In genomic region chr3:50386561-50387221, GRCm38 (mm10) we compare ENCODE assay signal across 12 mouse cellular contexts. TPM values are rescaled to one million over a fixed set of nuclear protein-coding genes. Genes with fewer than 3 reads are reported as not detected.
DNase-seq lines count a peak whose midpoint lies in the region; ATAC-seq and TF ChIP-seq lines count a peak whose summit lies in the region.
"Had no signal": no experiment of that assay in that cellular context is flagged by ENCODE, and none has a peak within 500 bp of the region (broad histone marks: within the 10 kb centered on the region; RNA-seq: fewer than 3 reads in every experiment).

No protein-coding gene starts in this region.

- no peak overlapping the region for H3K9ac ChIP-seq in embryonic facial prominence, embryonic 14.5 days (ENCODE audit: low read depth, low read length)
- H3K9ac ChIP-seq in hindbrain, postnatal 0 days (replicated peaks; ENCODE audit: low read length): no peak overlapping the region
- no peak overlapping the region for H3K9ac ChIP-seq in midbrain, postnatal 0 days (replicated peaks; ENCODE audit: low read length, poor library complexity, severe bottlenecking)

- H3K27ac ChIP-seq in embryonic facial prominence, embryonic 14.5 days (replicated peaks; ENCODE audit: low read depth, low read length): no peak overlapping the region
- no peak overlapping the region for H3K27ac ChIP-seq in hindbrain, postnatal 0 days
- H3K27ac ChIP-seq in midbrain, postnatal 0 days (ENCODE audit: low read depth, low read length): no peak overlapping the region; the same call in 1 of the 2 replicates

- H3K4me2 ChIP-seq in embryonic facial prominence, embryonic 14.5 days (ENCODE audit: low read depth, low read length): no peak overlapping the region
- no peak overlapping the region for H3K4me2 ChIP-seq in hindbrain, postnatal 0 days (ENCODE audit: low read depth, low read length)
- no peak overlapping the region for H3K4me2 ChIP-seq in midbrain, postnatal 0 days (ENCODE audit: low read depth, low read length, poor library complexity, severe bottlenecking)

- no peaks in the 10 kb centered on the region for H3K36me3 ChIP-seq in embryonic facial prominence, embryonic 14.5 days (ENCODE audit: control insufficient read depth, insufficient read depth, low read length)
- no peaks in the 10 kb centered on the region for H3K36me3 ChIP-seq in hindbrain, postnatal 0 days (ENCODE audit: insufficient read depth, low read length)
- no peaks in the 10 kb centered on the region for H3K36me3 ChIP-seq in midbrain, postnatal 0 days (ENCODE audit: insufficient read depth, low read length)
- H3K36me3 ChIP-seq: G1E had no signal

- peak; percentile 5 to 28 for DNase-seq in adrenal gland, postnatal 36 days
- no peak for DNase-seq in adrenal gland, postnatal 4 days (ENCODE audit: low spot score in 2 of 2)
- peak; percentile 70 for DNase-seq in embryonic facial prominence, embryonic 14.5 days (ENCODE audit: low spot score)
- DNase-seq in hindbrain, postnatal 0 days (ENCODE audit: low spot score): peak; percentile 37
- DNase-seq in midbrain, postnatal 0 days (ENCODE audit: low spot score): peak; percentile 42
- no peak for DNase-seq in heart, adult 8-10 months (ENCODE audit: low spot score)
- no peak for DNase-seq in testis, postnatal 14 days (ENCODE audit: low spot score)
- no peak for DNase-seq in thymus, postnatal 36 days
- DNase-seq: cerebellum, adult 8-10 months; kidney, postnatal 4 days; lung, adult 18-20 months had no signal

- no peak for TF ChIP-seq CTCF in hindbrain, postnatal 0 days (IDR thresholded peaks at IDR 0.05; ENCODE audit: low read depth)
- no peak for TF ChIP-seq CTCF in midbrain, postnatal 0 days (IDR thresholded peaks at IDR 0.05)

- no peaks in the 10 kb centered on the region for H3K27me3 ChIP-seq in embryonic facial prominence, embryonic 14.5 days (replicated peaks; ENCODE audit: control insufficient read depth, insufficient read depth, low read length)
- H3K27me3 ChIP-seq in hindbrain, postnatal 0 days (ENCODE audit: insufficient read depth, low read length): no peaks in the 10 kb centered on the region
- H3K27me3 ChIP-seq in midbrain, postnatal 0 days (ENCODE audit: insufficient read depth, low read length): no peaks in the 10 kb centered on the region

- WGBS in embryonic facial prominence, embryonic 14.5 days: 67% methylated on average over 5 of the region's 5 CpGs
- 67% methylated on average over 5 of the region's 5 CpGs for WGBS in hindbrain, postnatal 0 days
- WGBS in midbrain, postnatal 0 days: 71% methylated on average over 5 of the region's 5 CpGs

- no peak overlapping the region for H3K4me3 ChIP-seq in embryonic facial prominence, embryonic 14.5 days (ENCODE audit: low read depth, low read length)
- H3K4me3 ChIP-seq in hindbrain, postnatal 0 days (ENCODE audit: low read length): no peak overlapping the region
- no peak overlapping the region for H3K4me3 ChIP-seq in midbrain, postnatal 0 days (ENCODE audit: low read depth, low read length)

- peaks cover 6% of the 10 kb centered on the region; the same call in 1 of the 2 replicates for H3K4me1 ChIP-seq in embryonic facial prominence, embryonic 14.5 days (ENCODE audit: control insufficient read depth, insufficient read depth, low read length)
- H3K4me1 ChIP-seq in hindbrain, postnatal 0 days (ENCODE audit: insufficient read depth, low read length): no peaks in the 10 kb centered on the region; the same call in 1 of the 2 replicates
- H3K4me1 ChIP-seq in midbrain, postnatal 0 days (ENCODE audit: insufficient read depth, low read length): no peaks in the 10 kb centered on the region; the same call in 1 of the 2 replicates

- 0 out of 2 replicates have a peak, but pooled peaks have one; percentile 49 for ATAC-seq in embryonic facial prominence, embryonic 14.5 days (ENCODE audit: low read depth)
- ATAC-seq in hindbrain, postnatal 0 days: 0 out of 2 replicates have a peak, but pooled peaks have one; percentile 27
- ATAC-seq in midbrain, postnatal 0 days (ENCODE audit: low FRiP score): no peak

- H3K9me3 ChIP-seq in embryonic facial prominence, embryonic 14.5 days (ENCODE audit: control insufficient read depth, low read length): peaks cover 8% of the 10 kb centered on the region; the same call in 1 of the 2 replicates
- peaks cover 9% of the 10 kb centered on the region for H3K9me3 ChIP-seq in hindbrain, postnatal 0 days (ENCODE audit: low read length)
- H3K9me3 ChIP-seq in midbrain, postnatal 0 days (ENCODE audit: low read length): no peaks in the 10 kb centered on the region

RNA-seq across cellular contexts. Expression of gene Slc7a11, which starts 56.7 kb away (rescaled TPM):
- total RNA-seq in adrenal gland, postnatal 36 days (2021): under 1 TPM; 0.76 to 0.86 TPM
- total RNA-seq in adrenal gland, postnatal 4 days (2021): under 1 TPM; 0.34 to 0.50 TPM
- 2.5 and 2.7 TPM in 2 replicates for polyA plus RNA-seq in embryonic facial prominence, embryonic 14.5 days (2014; fragmentation: Nextera tagmentation; extraction: Ambion mirVana)
- 18.0 TPM in 2 replicates for total RNA-seq in hindbrain, postnatal 0 days (2014; rRNA removed)
- polyA plus RNA-seq in hindbrain, postnatal 0 days (2015; fragmentation: Nextera tagmentation; extraction: Ambion mirVana): 4.1 and 4.8 TPM in 2 replicates
- total RNA-seq in midbrain, postnatal 0 days (2014; rRNA removed): 21.7 and 26.0 TPM in 2 replicates
- 3.3 and 3.9 TPM in 2 replicates for polyA plus RNA-seq in midbrain, postnatal 0 days (2015; fragmentation: Nextera tagmentation; extraction: Ambion mirVana)
- under 1 TPM in 1 of 4 experiments, not detected in 3; 0.11 TPM for total RNA-seq in heart, adult 8-10 months (2022)

Comparison
In these comparisons a context has a peak if more than half of its experiments do, and no peak if none do; other contexts are left out.
1. DNase-seq: peak in adrenal gland, postnatal 36 days (2 of 2), embryonic facial prominence, embryonic 14.5 days (single experiment), hindbrain, postnatal 0 days (single experiment) and midbrain, postnatal 0 days (single experiment); none in adrenal gland, postnatal 4 days (0 of 2), heart, adult 8-10 months (single experiment), testis, postnatal 14 days (single experiment) and thymus, postnatal 36 days (0 of 2).
2. RNA of gene Slc7a11, which starts 56.7 kb away (total RNA-seq): 21.7 to 26.0 TPM in midbrain, postnatal 0 days and 18.0 TPM in hindbrain, postnatal 0 days; 0.76 to 0.86 TPM in adrenal gland, postnatal 36 days, 0.34 to 0.50 TPM in adrenal gland, postnatal 4 days and 0.11 TPM in heart, adult 8-10 months; every median in the first group is over 10 times any median in the second.